Mouse (Mus musculus) spleen, adult 2 months (tissue): ENCODE results near the gene Sh3gl2.

Source experiments
- CTCF ChIP-seq: fragments of 200-500 bp; IDR thresholded peaks from 2 replicates; pipeline ENCODE4 v1.5.1; 2011; ENCODE audit warnings: mild to moderate bottlenecking, inconsistent platforms; ENCODE audit not compliant: insufficient read depth, insufficient read length, insufficient replicate concordance; ENCODE audit errors: extremely low read depth
- POLR2A ChIP-seq: fragments of 200-500 bp; IDR thresholded peaks from 2 replicates; pipeline ENCODE4 v1.6.1; 2011; ENCODE audit warnings: low read depth, low read length, inconsistent platforms

GRCm38 (mm10) chr4:85505718-85506117, 300.8 kb downstream of the Sh3gl2 start:
- no peak for TF ChIP-seq CTCF
- no peak for TF ChIP-seq POLR2A
